Mouse (Mus musculus) layer of hippocampus, postnatal 36 days (tissue): ENCODE results near the gene Rev1. TPM values are rescaled to one million over a fixed set of nuclear protein-coding genes. Genes with fewer than 3 reads are reported as not detected.
"Not testable (repeated sequence)": the region's sequence is repeated elsewhere in the genome, so short reads cannot be mapped to it uniquely, and the experiment has no call there.

Source experiments
- DNase-seq, 2 experiments: peaks; one replicate each; pipeline ENCODE4 v3.0.0; 2022
- total RNA-seq, 2 experiments: library from RNA; stranded (reverse); gene quantifications; 2 replicates each; pipeline ENCODE4 v1.2.3; 2021

The Rev1 gene
- total RNA-seq, 2 experiments from 2014 or later: 38.7 to 45.0 TPM

GRCm38 (mm10) chr1:38062156-38062555 lies 67.4 kb downstream of the Rev1 start:
- not testable (repeated sequence) for DNase-seq

GRCm38 (mm10) chr1:38058417-38058816 lies 71.2 kb downstream of the Rev1 start:
- no peak for DNase-seq

- no peak for DNase-seq
Measured at GRCm38 (mm10) chr1:38055176-38055575, 74.4 kb downstream of the Rev1 start.

- DNase-seq: no peak
Measured at GRCm38 (mm10) chr1:38049562-38049961, 80.0 kb downstream of the Rev1 start.

- no peak for DNase-seq
Measured at GRCm38 (mm10) chr1:38048121-38048520, 81.5 kb downstream of the Rev1 start.

GRCm38 (mm10) chr1:38038898-38039297 lies 90.7 kb downstream of the Rev1 start:
- DNase-seq: no peak

GRCm38 (mm10) chr1:38037375-38037774 lies 92.2 kb downstream of the Rev1 start:
- peak in 1 of 2 experiments; percentile 28 for DNase-seq

- DNase-seq: no peak
Measured at GRCm38 (mm10) chr1:38035521-38035920, 94.1 kb downstream of the Rev1 start.

- DNase-seq: no peak
Measured at GRCm38 (mm10) chr1:38031391-38031790, 98.2 kb downstream of the Rev1 start.

- no peak for DNase-seq
Measured at GRCm38 (mm10) chr1:38027301-38027700, 102.3 kb downstream of the Rev1 start.

- DNase-seq: no peak
Measured at GRCm38 (mm10) chr1:38014551-38015203, 114.9 kb downstream of the Rev1 start.

- no peak for DNase-seq
Measured at GRCm38 (mm10) chr1:38012509-38012908, 117.1 kb downstream of the Rev1 start.

- no peak for DNase-seq
Measured at GRCm38 (mm10) chr1:38012104-38012503, 117.5 kb downstream of the Rev1 start.

GRCm38 (mm10) chr1:38011647-38012046 lies 118.0 kb downstream of the Rev1 start:
- DNase-seq: no peak

- DNase-seq: no peak
Measured at GRCm38 (mm10) chr1:38006741-38007140, 122.9 kb downstream of the Rev1 start.

- no peak for DNase-seq
Measured at GRCm38 (mm10) chr1:38003046-38003445, 126.6 kb downstream of the Rev1 start.

Other genes with a start within 250 kb of the Rev1 start
- 10 to 100 TPM; 11.9 to 13.9 TPM for gene Mitd1, start 239.4 kb downstream of the Rev1 start, total RNA-seq
- gene Mrpl30, start 239.3 kb downstream of the Rev1 start, total RNA-seq: 100 to 1,000 TPM; 137 to 150 TPM
- not detected for gene Lyg2, start 213.3 kb downstream of the Rev1 start, total RNA-seq
- not detected for gene Lyg1, start 172.0 kb downstream of the Rev1 start, total RNA-seq
- 10 to 100 TPM; 52.3 to 53.9 TPM for gene Txndc9, start 131.9 kb downstream of the Rev1 start, total RNA-seq
- gene Eif5b, start 131.8 kb downstream of the Rev1 start, total RNA-seq: 10 to 100 TPM; 43.9 to 44.0 TPM